Mouse (Mus musculus) small intestine, adult 2 months (tissue): ENCODE data around the gene Selenop. TPM values are rescaled to one million over a fixed set of nuclear protein-coding genes. Genes with fewer than 3 reads are reported as not detected.
"Not testable (repeated sequence)": the region's sequence is repeated elsewhere in the genome, so short reads cannot be mapped to it uniquely, and the experiment has no call there.

ENCODE experiments used
- H3K27ac ChIP-seq: fragments of 200-500 bp; 2 replicates; pipeline ENCODE4 v1.5.1; 2012; ENCODE audit warnings: low read depth, low read length, control low read depth, inconsistent platforms; ENCODE audit not compliant: insufficient read depth
- H3K27me3 ChIP-seq: fragments of 200-500 bp; 2 replicates; pipeline ENCODE4 v1.6.1; 2012; ENCODE audit warnings: mild to moderate bottlenecking, moderate library complexity, low read length, inconsistent platforms; ENCODE audit not compliant: control insufficient read depth, insufficient read depth
- H3K36me3 ChIP-seq: fragments of 200-500 bp; 2 replicates; pipeline ENCODE4 v1.6.1; 2012; ENCODE audit warnings: mild to moderate bottlenecking, low read length, control low read depth, inconsistent platforms; ENCODE audit not compliant: control insufficient read depth, insufficient read depth
- H3K4me1 ChIP-seq: fragments of 200-500 bp; 2 replicates; pipeline ENCODE4 v1.6.1; 2012; ENCODE audit warnings: low read length, inconsistent platforms, mixed read lengths; ENCODE audit not compliant: control insufficient read depth, insufficient read depth, insufficient read length
- H3K4me3 ChIP-seq: fragments of 200-500 bp; 2 replicates; pipeline ENCODE4 v1.5.1; 2012; ENCODE audit warnings: low read depth, mild to moderate bottlenecking, control low read depth, inconsistent platforms, low read length, moderate library complexity
- CTCF ChIP-seq: fragments of 200-500 bp; IDR thresholded peaks from 2 replicates; pipeline ENCODE4 v1.5.1; 2012; ENCODE audit warnings: low read depth, mild to moderate bottlenecking, control low read depth, inconsistent platforms, low read length, moderate library complexity, mixed read lengths; ENCODE audit not compliant: insufficient replicate concordance, insufficient read length; ENCODE audit errors: extremely low read depth
- POLR2A ChIP-seq: fragments of 200-500 bp; IDR thresholded peaks from 2 replicates; pipeline ENCODE4 v1.6.1; 2012; ENCODE audit warnings: low read depth, mild to moderate bottlenecking, control low read depth, inconsistent platforms, low read length, moderate library complexity
- whole genome bisulfite sequencing: fragments of 180-500 bp; shearing (Covaris S2); methylation state at CpG from one replicate; pipeline ENCODE4 v1.1.7; 2018; 5-methylcytosine and 5-hydroxymethylcytosine counted together
- polyA plus RNA-seq: library from polyadenylated mRNA; depleted of rRNA; stranded (reverse); fragments of >200 nt; gene quantifications from 2 replicates; pipeline ENCODE4 v1.2.3, GENCODE M21; 2012; rRNA removed

Selenop gene
- 201 and 1,598 TPM in 2 replicates for polyA plus RNA-seq

DNA sequence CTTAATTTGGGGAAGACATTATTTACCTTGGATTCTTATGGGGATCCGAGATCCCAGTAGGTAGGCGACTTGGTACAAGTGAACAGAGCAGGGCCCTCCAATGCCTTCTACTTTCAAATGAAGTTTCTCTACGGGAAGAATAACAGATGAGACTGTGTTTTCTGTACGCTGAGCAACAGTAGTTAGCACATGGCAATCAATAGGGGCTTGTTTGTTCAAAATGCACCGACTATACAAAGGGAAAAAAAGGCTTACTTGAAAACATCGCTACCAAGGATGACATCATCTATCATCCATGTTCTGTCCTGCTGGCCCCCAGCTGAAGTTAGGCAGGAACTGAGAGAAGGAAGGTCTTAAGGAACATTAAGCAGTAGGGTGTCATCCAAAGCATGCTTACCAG, at the start of gene Selenop:
TSS of gene Selenop (plus strand) at position 301 of the 400 bp plus-strand sequence.
- 89% methylated on average over 6 of the region's 6 CpGs for WGBS
- Histone ChIP-seq H3K36me3 (peaks cover 4% of the 10 kb centered on the region), H3K4me1 (peaks cover 13% of the 10 kb centered on the region; the same call in 1 of the 2 replicates), H3K27me3 (no peaks in the 10 kb centered on the region), H3K27ac (no peak within 1 kb of the TSS), H3K4me3 (no peak within 1 kb of the TSS)
- TF ChIP-seq POLR2A: no peak
- TF ChIP-seq CTCF: no peak

DNA sequence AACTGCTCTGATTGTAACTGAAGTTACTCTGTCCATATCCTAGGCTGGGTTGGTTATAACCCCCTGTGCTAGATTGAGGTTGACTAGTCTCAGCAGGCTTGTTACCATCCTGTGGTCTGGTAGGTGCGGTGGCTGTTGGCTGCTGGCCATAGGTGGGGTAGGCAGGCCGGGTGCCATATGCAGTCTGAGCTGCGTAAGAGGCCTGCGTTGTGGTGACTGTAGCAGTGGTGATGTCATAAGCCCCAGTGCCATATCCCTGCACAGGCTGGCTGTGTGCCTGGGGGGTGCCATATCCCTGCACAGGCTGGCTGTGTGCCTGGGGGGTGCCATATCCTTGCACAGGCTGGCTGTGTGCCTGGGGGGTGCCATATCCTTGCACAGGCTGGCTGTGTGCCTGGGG, 49.7 kb upstream of the Selenop start:
- H3K27me3 ChIP-seq, H3K4me3 ChIP-seq, H3K36me3 ChIP-seq, H3K27ac ChIP-seq, H3K4me1 ChIP-seq: not testable (repeated sequence)
- WGBS: 87% methylated on average over 4 of the region's 4 CpGs

DNA sequence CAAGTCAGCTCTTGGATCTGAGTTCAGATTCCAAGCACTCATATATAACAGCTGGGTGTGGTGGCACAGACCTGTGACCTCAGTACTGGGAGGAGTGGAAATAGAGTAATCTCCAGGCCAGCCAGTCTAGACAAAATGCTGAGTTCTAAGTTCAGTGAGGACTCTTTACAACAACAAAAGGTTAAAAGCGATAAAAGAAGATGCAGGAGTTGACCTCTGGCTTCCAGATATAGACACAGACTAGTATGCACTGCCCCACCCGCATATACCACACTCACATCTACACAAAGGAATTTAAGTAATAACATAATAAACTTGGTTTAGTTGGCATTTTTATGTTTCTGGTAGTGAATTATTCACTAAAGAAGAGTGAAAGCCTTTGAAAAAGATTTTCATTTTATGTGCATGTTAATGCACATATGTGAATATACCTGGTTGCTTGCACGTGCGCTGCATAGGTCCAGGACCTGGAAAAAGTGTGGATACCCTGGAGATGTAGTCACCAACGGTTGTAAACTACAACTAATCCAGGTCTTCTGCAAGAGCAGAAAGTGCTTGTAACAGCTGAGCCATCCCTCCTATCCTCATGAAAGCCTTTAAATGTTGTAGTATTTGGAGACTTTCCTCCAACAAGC, 45.4 kb upstream of the Selenop start:
- no peaks in the 10 kb centered on the region for H3K36me3 ChIP-seq
- no peaks in the 10 kb centered on the region for H3K27me3 ChIP-seq
- H3K27ac ChIP-seq: peak overlapping the region; percentile 40; the same call in 1 of the 2 replicates
- H3K4me1 ChIP-seq: peaks cover 15% of the 10 kb centered on the region; the same call in 1 of the 2 replicates
- TF ChIP-seq CTCF (no peak), POLR2A (no peak)
- no peak overlapping the region for H3K4me3 ChIP-seq
- 64% methylated on average over 5 of the region's 5 CpGs for WGBS

DNA sequence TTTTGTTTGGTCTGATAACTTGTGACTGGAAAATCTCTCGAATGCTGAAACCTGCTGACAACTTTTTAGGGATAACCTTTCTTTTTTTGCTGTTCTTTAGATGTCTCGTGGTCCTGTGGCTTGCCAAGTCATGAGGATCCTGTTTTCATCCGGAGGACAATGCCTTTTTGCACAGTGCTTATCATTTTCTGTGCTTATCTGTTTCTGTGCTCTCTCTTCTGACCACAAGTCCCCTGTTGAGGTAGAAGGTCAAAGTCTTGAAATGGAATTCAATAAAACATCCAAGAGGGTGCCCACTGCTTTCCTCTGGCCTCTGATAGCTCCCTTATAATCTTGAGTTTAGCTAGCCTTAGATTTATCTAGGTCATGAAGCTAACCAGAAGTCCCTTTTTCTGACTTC, 41.8 kb upstream of the Selenop start:
- no peaks in the 10 kb centered on the region for H3K36me3 ChIP-seq
- WGBS: 55% methylated on average over 3 of the region's 3 CpGs

DNA sequence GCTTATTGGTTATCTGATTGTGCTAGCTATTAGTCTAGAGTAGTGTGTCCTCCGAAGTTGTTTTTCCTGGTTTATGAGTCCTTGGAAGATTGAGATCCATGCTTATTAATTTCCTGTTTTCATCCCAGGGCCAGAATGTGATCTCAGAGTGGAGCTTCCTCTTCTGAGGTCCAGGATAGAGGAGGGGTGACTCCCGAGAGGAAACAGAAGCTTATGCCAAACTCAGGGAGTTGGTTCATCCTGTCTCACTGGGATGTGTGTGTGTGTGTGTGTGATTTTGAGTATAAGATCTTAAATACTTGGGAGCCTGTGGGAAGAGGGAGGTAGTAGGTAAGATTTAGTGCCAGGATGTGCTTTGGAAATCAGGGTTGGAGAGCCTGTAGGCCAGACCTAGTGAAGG, 40.2 kb upstream of the Selenop start:
- Histone ChIP-seq H3K4me1 (peaks cover 34% of the 10 kb centered on the region), H3K36me3 (no peaks in the 10 kb centered on the region), H3K27ac (peak overlapping the region; percentile 98), H3K27me3 (no peaks in the 10 kb centered on the region), H3K4me3 (no peak overlapping the region)
- TF ChIP-seq CTCF: no peak
- no peak for TF ChIP-seq POLR2A
- WGBS: 10% methylated on average over 2 of the region's 2 CpGs

More for the DNA sequence above, 41.8 kb upstream of the Selenop start:
- TF ChIP-seq POLR2A (no peak), CTCF (no peak)
- no peak overlapping the region for H3K4me3 ChIP-seq
- H3K27ac ChIP-seq: peak overlapping the region; percentile 29
- no peaks in the 10 kb centered on the region for H3K27me3 ChIP-seq
- peaks cover 28% of the 10 kb centered on the region; the same call in 1 of the 2 replicates for H3K4me1 ChIP-seq

DNA sequence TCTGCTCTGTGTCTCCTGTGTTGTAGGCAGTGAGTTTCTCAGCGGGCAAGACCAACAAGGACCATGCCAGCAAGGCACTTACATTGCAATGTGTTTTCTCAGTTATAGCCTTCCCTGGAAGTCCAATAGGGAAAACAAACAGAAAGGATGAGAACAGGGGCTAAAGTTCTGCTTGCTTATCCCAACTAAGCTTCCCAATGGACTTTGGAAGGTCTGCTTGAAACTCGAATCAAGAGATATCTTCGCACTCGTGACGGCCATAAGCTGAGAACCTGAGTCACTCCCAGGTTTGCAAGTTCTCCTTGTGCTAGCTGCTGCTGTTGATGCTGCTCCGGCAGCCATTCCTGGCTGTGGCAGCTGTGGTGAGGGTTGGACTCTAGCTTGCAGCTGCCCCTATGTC, 39.4 kb upstream of the Selenop start:
- Histone ChIP-seq H3K4me3 (no peak overlapping the region), H3K27ac (peak overlapping the region; percentile 98), H3K4me1 (peaks cover 34% of the 10 kb centered on the region), H3K36me3 (no peaks in the 10 kb centered on the region), H3K27me3 (no peaks in the 10 kb centered on the region)
- WGBS: 37% methylated on average over 6 of the region's 6 CpGs
- TF ChIP-seq POLR2A: no peak
- no peak for TF ChIP-seq CTCF

DNA sequence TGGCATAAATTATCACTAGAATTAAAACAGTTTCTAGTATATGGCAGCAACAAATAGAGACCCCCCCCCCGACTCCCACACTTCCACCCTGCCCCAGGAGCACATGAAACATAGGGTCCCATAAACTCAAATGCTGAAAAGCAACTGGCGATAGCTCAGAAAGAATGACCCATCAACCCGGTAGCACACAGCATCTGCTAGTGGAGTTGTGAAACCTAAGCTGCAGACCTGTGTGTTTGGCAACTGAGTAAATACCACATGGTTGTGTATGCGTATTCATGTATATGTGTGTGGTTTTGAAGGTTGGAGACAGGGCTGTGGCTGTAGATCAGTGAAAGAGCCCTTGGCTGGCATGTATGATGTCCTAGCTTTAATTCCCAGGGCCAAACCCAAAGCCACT, 37.3 kb upstream of the Selenop start:
- Histone ChIP-seq H3K4me1 (peaks cover 32% of the 10 kb centered on the region), H3K27ac (no peak overlapping the region), H3K36me3 (no peaks in the 10 kb centered on the region), H3K4me3 (no peak overlapping the region), H3K27me3 (no peaks in the 10 kb centered on the region)
- TF ChIP-seq POLR2A: no peak
- TF ChIP-seq CTCF: no peak
- 91% methylated on average over 4 of the region's 4 CpGs for WGBS
